In the genomic region with DNA sequence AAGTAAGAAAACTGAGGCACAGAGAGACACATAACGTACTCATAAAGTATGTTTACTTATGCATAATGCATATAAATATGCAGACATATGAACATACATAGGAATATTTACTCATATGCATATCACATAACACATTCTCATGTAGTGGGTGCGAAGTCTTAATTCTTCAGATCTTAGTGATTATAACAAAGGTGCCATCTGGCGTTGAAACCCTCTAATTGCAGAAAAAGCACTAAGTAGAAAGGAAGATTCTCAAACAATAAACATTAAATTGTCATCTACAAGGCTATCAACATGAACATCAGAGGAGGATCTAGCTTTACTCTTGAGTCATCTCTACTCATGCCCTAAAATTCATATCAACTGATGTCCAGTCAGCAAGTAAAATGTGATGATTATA, we compare ENCODE assay signal across 21 mouse cellular contexts.
"Had no signal": no experiment of that assay in that cellular context is flagged by ENCODE, and none has a peak within 500 bp of the region (broad histone marks: within the 10 kb centered on the region; RNA-seq: fewer than 3 reads in every experiment).

No protein-coding gene starts in this region.

- H3K36me3 ChIP-seq: kidney, embryonic 15.5 days; limb, embryonic 12.5 days; limb, embryonic 15.5 days; liver, embryonic 13.5 days; midbrain, embryonic 12.5 days; midbrain, embryonic 15.5 days; neural tube, embryonic 12.5 days; neural tube, embryonic 15.5 days; stomach, embryonic 15.5 days had no signal

- H3K4me1 ChIP-seq: kidney, embryonic 15.5 days; limb, embryonic 12.5 days; limb, embryonic 15.5 days; liver, embryonic 13.5 days; midbrain, embryonic 12.5 days; midbrain, embryonic 15.5 days; neural tube, embryonic 12.5 days; neural tube, embryonic 15.5 days; stomach, embryonic 15.5 days had no signal

- DNase-seq: kidney, adult 8-10 months; kidney, postnatal 10 days; kidney, postnatal 36 days; left cerebral cortex, postnatal 4 days; liver, embryonic 13.5 days; lung, adult 2 months; lung, postnatal 14 days; right cerebral cortex, adult 18-20 months; right cerebral cortex, postnatal 14 days; spleen, adult 18-20 months; thymus, adult 18-20 months; thymus, postnatal 36 days had no signal

- H3K27ac ChIP-seq: kidney, embryonic 15.5 days; limb, embryonic 12.5 days; limb, embryonic 15.5 days; liver, embryonic 13.5 days; macrophage; midbrain, embryonic 12.5 days; midbrain, embryonic 15.5 days; neural tube, embryonic 12.5 days; neural tube, embryonic 15.5 days; stomach, embryonic 15.5 days had no signal

- H3K9ac ChIP-seq: kidney, embryonic 15.5 days; limb, embryonic 12.5 days; limb, embryonic 15.5 days; liver, embryonic 13.5 days; midbrain, embryonic 12.5 days; midbrain, embryonic 15.5 days; neural tube, embryonic 12.5 days; neural tube, embryonic 15.5 days; stomach, embryonic 15.5 days had no signal

- H3K4me3 ChIP-seq: kidney, embryonic 15.5 days; limb, embryonic 12.5 days; limb, embryonic 15.5 days; liver, embryonic 13.5 days; midbrain, embryonic 12.5 days; midbrain, embryonic 15.5 days; neural tube, embryonic 12.5 days; neural tube, embryonic 15.5 days; stomach, embryonic 15.5 days had no signal

- ATAC-seq: midbrain, embryonic 15.5 days had no signal

- H3K9me3 ChIP-seq: kidney, embryonic 15.5 days; limb, embryonic 12.5 days; limb, embryonic 15.5 days; liver, embryonic 13.5 days; midbrain, embryonic 12.5 days; midbrain, embryonic 15.5 days; neural tube, embryonic 12.5 days; neural tube, embryonic 15.5 days; stomach, embryonic 15.5 days had no signal

- H3K4me2 ChIP-seq: kidney, embryonic 15.5 days; limb, embryonic 12.5 days; limb, embryonic 15.5 days; liver, embryonic 13.5 days; midbrain, embryonic 12.5 days; midbrain, embryonic 15.5 days; neural tube, embryonic 12.5 days; neural tube, embryonic 15.5 days; stomach, embryonic 15.5 days had no signal

- H3K27me3 ChIP-seq: kidney, embryonic 15.5 days; limb, embryonic 12.5 days; limb, embryonic 15.5 days; liver, embryonic 13.5 days; midbrain, embryonic 12.5 days; midbrain, embryonic 15.5 days; neural tube, embryonic 12.5 days; neural tube, embryonic 15.5 days; stomach, embryonic 15.5 days had no signal
